Mouse (Mus musculus) megakaryocyte, embryonic 14.5 days (primary cell): ENCODE measurements at regions not wholly inside any gene's neighbourhood (a gene's known extent, or its start where the extent isn't known, plus 50 kb on each side); places are given as distances from the start of the nearest gene placed in this dataset.

Source experiments
- FLI1 ChIP-seq: IDR thresholded peaks from 2 replicates; pipeline ENCODE4 v1.6.1; 2012; ENCODE audit warnings: low read length, inconsistent platforms, mixed read lengths
- GATA1 ChIP-seq: IDR thresholded peaks from 3 replicates; pipeline ENCODE4 v1.6.1; 2012; ENCODE audit warnings: mixed read lengths, low read length, inconsistent platforms, borderline replicate concordance

DNA sequence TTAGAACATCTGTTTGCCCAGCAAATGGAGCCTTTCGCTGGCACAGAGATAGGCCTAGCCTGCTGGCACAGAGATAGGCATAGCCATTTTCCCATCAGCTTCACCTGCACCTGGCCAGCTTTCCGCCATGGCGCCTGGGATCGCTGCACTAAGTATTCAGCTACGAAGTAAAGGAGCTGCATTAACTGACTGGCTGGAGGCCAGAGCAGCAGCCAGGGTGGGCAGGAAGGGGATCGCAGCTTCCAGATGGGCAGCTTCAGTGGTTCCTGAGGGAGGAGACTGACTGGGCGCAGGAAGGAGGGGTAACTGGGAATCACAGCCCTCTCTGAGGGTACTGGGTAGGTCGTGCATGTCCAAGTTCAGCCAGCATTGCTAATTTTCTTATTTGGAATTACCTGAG, 376.2 kb downstream of the Rps24 start:
- TF ChIP-seq GATA1 (no peak), FLI1 (no peak)
